Mouse (Mus musculus) CD4-positive, CD25-positive, alpha-beta regulatory T cell, adult 4 months (primary cell): ENCODE measurements around the gene Lin54. TPM values are rescaled to one million over a fixed set of nuclear protein-coding genes. Genes with fewer than 3 reads are reported as not detected.

Source experiments
- ATAC-seq: one replicate; pipeline ENCODE4 v1.8.0; 2017
- polyA plus RNA-seq, 2 experiments: library from polyadenylated mRNA; unstranded; fragments of 100-300 nt; shearing (Covaris generic); gene quantifications; one replicate each; pipeline ENCODE4 v1.2.1; 2017

Gene Lin54
- polyA plus RNA-seq: 1 to 10 TPM; 9.2 to 9.9 TPM

- peak; percentile 84 for ATAC-seq
Measured at GRCm38 (mm10) chr5:100500458-100500961, at the start of gene Lin54. TSS of gene Lin54 (minus strand) at chr5:100500639.

- ATAC-seq: no peak
Measured at GRCm38 (mm10) chr5:100550151-100550550, 49.7 kb upstream of the Lin54 start.

GRCm38 (mm10) chr5:100549311-100549710, 48.9 kb upstream of the Lin54 start:
- ATAC-seq: no peak

DNA sequence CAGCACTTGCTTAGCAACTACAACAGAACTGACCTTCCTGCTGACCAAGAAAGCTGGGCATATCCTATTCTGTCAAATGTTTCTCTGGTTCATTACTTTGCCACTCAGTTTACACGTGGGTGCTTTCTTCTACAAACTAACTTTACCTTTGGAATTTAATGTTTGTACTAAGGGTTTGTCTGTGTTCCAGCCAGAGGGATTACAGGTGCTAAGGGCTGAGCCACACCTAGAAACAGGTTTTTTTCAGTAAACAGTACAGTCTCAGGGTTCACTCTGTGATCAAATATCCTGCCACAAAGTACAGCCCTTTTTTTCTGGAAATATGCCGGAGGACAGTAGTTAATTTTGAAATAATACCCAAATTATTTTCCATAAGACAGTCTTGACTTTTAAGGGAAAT, 47.8 kb upstream of the Lin54 start:
- ATAC-seq: no peak

GRCm38 (mm10) chr5:100546294-100547080, 46.0 kb upstream of the Lin54 start:
- ATAC-seq: no peak

DNA sequence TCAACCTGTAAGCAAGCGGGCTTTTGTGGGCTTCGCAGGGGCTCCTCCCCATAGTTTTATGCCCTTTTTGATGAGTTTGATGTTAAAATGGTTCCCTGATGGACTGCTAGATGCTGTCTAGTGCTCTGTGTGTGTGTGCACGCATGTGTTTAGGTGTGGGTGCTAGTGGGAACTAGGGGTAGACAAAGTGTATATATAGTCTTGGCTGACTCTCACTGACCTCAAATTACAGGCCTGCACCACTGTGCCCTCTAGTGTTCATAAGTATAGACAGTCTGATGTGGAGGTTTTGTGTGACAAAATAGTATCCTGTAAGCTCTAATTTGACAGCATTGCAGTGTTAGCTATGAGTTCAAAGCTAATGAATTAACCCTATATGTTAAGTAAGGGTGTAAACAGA, 36.2 kb upstream of the Lin54 start:
- ATAC-seq: peak; percentile 86

- peak; percentile 65 for ATAC-seq
Measured at GRCm38 (mm10) chr5:100535826-100536225, 35.4 kb upstream of the Lin54 start.

DNA sequence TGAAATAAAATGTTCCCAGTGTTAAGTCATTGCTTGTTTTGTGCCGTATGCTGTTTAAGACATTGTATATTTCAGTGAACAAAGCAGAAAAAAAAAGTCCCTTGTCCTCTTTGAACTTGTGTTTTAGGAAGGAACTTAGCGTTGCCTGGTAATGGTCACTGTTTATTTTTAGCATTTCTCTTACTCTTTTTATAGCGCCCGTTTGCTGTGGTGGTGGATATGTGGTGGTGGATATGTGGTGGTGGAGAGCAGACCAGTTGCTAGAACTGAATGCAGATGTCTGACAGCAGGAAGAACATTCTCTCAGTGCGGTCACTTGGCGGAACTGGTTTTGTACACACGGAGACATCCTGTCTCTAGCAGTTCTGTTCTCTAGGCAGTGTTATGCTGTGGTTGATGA, 25.7 kb upstream of the Lin54 start:
- ATAC-seq: peak; percentile 96

DNA sequence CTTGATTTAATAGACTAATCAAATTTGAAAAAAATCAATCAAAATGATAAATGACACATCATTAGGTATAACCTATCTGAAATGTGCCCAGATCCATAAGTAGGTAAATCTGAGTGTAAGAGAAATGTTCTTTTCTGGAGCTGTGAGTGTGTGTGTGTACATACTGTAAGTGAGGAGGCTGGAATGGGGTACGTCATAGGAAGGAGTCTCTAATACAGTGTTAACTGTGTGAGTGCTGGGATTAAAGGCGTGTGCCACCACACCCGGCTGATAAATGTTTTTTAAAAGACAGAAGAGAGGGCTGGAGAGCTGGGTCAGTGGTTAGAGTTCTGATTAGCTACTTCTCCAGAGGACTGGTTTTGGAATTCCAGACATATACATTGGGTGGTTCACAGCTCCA, 25.2 kb upstream of the Lin54 start:
- ATAC-seq: no peak

DNA sequence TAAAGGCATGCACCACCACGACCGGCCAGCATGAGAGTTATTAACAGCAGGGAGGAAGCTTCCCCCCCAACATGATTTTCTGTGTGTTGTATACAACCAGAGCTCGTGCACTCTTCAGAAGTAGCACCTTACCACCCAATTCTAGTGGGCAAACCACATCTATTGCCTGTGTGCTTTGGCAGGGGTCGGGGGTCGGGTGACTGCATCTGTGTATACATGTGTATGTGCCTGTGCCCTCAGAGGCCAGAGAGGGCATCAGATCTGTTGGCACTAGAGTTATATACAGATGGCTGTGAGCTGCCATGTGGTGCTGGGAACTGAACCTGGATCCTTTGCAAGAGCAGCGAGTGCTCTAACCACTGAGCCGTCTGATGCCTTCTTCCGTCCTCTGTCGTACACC, 24.5 kb upstream of the Lin54 start:
- no peak for ATAC-seq

- no peak for ATAC-seq
Measured at GRCm38 (mm10) chr5:100523331-100523730, 22.9 kb upstream of the Lin54 start.

GRCm38 (mm10) chr5:100520223-100520622, 19.8 kb upstream of the Lin54 start:
- ATAC-seq: no peak

GRCm38 (mm10) chr5:100519027-100519411, 18.6 kb upstream of the Lin54 start:
- no peak for ATAC-seq

GRCm38 (mm10) chr5:100518049-100519026, 17.9 kb upstream of the Lin54 start, which contains the start of gene Cops4:
TSS of gene Cops4 (plus strand) at chr5:100518309.
- ATAC-seq: peak; percentile 99

GRCm38 (mm10) chr5:100512576-100512975, 12.1 kb upstream of the Lin54 start:
- no peak for ATAC-seq

- peak; percentile 72 for ATAC-seq
Measured at GRCm38 (mm10) chr5:100509247-100509646, 8.8 kb upstream of the Lin54 start.

DNA sequence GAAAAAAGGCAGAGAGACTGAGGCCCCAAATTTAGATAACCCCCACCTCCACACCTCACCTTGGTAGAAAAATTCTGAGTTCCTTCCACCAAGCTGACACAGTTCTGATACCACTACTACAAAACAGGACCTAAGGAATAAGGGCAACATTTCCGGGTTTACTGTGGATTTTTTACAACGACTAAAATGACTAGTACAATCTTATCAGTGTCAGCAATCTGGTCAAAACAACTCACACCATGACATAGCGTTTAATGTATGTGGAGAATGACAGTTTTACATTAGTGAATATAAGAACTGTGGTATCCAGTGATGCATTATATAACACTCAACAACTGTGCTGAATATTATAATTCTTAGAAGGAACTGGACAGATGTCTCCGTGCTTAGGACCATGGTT, 828 bp upstream of the Lin54 start:
- ATAC-seq: peak; percentile 7

DNA sequence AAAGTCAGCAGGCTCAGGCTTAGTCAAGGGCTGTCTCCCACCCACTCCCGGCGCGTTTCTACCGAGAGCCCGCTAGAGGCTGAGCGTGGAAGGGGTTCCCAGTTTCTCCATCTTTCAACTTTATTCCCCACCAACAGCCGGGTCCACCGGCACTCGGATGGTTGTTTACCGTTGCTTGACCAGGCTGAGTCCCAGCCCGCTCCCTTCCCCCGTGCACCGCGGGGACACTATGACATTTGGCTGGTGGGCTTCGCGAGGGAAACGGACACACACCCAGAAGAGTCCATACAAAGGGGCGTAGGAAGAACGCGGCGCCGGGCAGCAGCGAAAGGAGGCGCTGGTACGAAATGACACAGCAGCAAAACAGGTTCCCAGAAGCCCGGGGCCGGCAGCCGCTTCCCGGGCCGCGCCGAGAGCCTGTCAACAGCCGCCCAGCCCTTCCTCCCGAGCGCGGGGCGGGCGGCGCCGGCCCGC, 571 bp downstream of the Lin54 start:
- ATAC-seq: peak; percentile 5

- ATAC-seq: no peak
Measured at GRCm38 (mm10) chr5:100499243-100499642, 1.2 kb downstream of the Lin54 start.

DNA sequence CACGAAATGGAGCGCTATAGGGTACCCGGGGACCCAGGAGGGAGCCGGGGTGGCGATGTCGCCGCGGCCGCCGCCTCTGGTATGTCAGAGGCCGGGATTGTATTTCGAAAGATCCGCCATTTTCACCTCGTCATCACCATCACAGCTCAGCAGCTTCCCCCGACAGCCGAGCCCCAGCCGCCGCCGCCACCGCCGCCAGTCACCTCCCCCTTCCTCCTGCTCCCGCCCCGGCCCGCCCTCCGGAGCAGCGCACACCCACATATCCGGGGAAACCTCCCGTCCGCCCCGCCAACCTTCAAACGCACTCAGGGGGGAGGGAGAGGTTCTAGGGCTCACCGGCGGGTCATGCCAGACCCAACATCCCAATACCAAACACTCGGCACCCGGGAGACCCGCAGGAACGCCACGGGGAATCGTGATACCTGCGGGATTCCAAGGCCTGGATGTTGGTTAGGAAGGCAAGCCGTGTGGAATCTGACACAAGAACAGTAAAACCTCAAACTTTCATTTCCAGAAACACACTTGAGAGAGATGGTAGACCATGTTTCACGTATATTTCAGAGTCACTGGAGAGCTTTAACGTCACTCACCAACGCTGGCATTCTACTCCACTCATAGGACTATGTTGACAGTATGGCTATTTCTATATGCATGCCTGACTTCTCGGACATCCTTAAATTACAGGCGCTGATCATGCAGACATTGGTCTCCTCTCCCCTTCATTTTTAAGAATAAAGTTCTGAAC, 1.8 kb downstream of the Lin54 start:
- ATAC-seq: peak; percentile 65

DNA sequence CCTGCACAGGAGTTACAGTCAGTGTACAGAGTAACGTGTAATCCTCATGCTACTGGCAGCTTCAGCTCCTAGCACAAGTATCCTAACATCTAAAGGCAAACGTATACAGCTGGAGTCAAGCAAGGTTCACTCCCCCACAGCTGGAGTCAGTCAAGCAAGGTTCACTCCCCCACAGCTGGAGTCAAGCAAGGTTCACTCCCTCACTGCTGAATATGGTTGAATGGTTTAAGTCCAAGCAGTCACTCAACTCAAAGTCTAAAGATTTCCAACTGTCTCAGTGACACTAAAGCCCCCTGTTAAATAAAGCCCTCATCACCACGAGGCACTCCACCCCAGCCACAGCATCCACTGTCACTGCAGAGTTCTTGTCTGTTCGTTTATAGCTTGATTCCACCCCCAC, 8.7 kb downstream of the Lin54 start:
- no peak for ATAC-seq

DNA sequence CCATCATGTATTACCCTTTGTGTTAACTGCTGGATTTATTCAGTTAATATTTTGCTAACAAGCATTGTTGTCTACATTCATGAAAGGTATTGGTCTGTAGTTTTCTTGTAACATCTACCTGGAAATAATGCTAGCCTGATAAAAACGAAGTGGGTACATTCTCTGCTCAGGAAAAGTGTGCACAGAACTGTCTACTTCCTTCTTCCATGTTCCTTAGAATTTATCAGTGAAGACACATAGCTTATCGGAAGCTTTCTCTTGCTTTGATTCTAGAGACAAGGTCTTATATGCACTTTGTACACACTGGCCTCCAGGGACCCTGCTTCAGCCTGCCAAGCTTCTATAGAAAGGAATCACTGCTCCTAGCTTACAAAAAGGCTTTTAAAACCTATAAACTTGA, 11.1 kb downstream of the Lin54 start:
- no peak for ATAC-seq
